Mouse (Mus musculus): ENCODE data around the gene Nhej1. TPM values are rescaled to one million over a fixed set of nuclear protein-coding genes. Genes with fewer than 3 reads are reported as not detected.

The Nhej1 gene
- total RNA-seq, 4 experiments from 2014 or later = 1.7 to 2.7 (median 2.1) TPM

DNA sequence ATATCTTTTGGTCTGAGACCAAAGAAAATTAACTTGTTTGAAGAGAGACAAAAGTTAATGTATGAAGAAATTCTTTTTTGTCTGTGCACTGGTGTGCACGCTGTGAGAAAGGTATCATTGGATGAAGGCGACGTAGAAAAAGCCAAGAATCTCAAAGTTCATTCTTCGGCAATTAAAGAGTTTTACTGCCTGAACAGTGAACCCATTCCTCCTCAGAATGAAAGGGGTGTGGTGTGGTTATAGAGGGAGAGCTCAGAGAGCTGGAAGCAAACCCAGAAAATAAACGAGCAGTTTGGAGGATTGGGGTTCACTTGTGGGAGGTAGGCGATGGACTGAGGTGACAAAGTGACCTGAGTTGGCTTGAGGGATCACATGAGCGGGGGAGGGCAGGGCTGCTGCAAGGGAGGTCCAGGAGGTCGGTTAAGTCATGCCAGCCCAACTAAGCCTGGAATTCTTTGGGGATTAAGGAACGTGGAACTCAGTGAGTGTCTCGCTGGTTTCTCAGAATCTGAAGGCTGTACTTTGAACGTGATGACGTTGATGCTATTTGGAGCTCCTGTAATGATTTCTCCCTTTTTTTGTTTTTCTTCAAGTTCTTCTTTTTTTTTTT lies 188.7 kb downstream of the Nhej1 start:
- no peak for DNase-seq (ENCODE audit: low spot score in 2 of 2)

DNA sequence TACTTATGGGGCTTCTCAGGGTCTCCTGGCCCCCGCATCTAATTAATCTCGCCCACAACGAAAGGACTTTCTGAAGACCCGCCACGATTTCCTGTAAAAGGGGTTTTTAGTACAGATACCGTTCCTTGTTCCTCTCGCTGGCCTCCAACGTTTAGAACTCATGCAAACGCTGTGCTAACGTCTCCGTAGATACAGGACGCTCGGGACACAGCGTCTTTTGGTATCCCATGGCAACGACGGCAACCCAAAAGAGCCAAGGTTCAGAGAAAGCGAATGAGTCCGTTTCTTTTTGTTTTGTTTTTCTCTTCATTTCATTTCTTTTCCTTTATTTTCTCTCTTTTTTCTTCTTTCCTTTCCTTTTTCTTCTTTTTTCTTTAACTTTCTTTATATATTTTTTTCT lies 189.6 kb downstream of the Nhej1 start, which contains the start of gene Cfap65:
Cfap65 (minus strand) TSS at position 198 of the 400 bp plus-strand sequence.
- peak; percentile 41 to 68 for DNase-seq (ENCODE audit: low spot score in 2 of 2)

DNA sequence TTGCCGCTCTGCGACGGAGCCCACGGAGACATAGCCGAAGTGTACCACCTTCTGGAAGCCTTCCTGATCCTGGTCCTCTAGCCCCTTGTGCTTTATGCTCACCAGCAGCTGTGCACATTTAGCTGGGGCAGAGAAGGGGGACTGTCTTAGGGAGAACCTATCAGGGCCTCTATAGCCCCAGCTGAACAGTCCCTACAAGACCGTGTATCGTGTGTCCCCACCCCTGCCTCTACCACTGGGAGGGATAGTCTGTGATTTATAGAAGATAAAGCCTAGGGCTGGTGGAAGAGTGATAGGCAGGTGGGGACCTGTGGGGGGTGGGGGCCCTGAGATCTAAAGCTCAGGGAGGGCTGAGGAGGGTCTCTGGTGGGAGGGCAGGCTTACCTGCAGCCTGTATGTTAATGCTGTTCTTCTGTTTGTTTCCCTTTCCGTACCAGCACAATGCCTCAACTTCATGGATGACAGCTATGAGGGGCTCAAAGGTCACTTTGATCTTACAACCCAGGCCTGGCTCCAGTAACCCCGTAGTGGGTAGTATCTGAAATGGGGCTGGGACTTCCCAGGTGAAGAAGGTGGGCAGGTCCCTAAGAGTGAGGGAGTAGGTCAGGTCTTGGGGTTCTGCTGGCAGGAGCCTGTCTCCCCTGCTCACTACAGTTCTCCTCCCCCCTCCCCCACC lies 197.2 kb downstream of the Nhej1 start:
- no peak for DNase-seq (ENCODE audit: low spot score in 2 of 2)

DNA sequence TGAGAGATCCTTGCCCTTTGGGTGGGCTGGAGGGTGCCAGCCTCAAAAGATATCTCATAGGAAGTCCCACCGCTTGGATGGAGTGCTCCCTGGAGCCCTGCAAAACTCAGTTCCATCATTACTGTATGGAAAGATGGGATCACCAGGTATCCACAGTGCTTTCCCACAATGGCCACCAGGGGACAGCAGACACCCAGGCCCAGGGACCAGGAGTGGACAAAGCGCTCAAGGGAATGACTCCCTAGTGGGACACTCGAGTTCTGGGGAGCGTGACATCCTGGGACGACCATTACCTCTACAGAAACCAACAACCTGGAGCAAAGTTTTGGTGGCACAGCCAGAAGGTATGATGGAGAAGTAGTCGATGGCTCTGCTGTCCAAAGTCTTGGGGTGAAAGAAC lies 198.3 kb downstream of the Nhej1 start:
- DNase-seq (ENCODE audit: low spot score in 2 of 2) = peak in 1 of 2 experiments; percentile 44

DNA sequence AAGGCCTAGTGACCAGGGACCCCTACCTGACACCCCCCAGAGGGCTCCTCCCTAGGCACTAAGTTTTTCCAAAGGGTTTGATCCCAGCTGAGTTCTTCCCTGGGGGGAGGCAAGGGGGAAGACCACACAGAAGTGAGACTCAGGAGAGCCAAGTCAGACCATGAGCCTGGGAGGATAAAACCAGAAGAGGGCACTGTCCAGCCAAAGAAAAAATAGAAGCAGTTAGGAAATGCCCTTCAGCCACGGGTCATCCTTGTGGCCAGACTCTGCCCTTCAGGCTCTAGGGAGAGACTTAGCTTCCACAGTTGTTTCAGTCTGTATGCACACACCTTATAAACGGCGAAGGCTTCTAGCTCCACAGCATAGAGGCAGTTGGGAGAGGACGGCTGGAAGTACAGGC lies 200.5 kb downstream of the Nhej1 start:
- no peak for DNase-seq (ENCODE audit: low spot score in 2 of 2)

Other genes starting within 250 kb of the Nhej1 start
- gene Fev, start 239.8 kb downstream of the Nhej1 start, total RNA-seq (2022) = not detected
- gene Cryba2, start 232.1 kb downstream of the Nhej1 start, total RNA-seq (2022) = under 1 TPM in 2 of 4 experiments, not detected in 2; 0.74 to 0.82 TPM
- gene Cfap65, start 189.6 kb downstream of the Nhej1 start, total RNA-seq (2022) = 1 to 10 TPM; 3.3 to 4.6 (median 3.6) TPM
- gene Ihh, start 173.5 kb downstream of the Nhej1 start, total RNA-seq (2022) = under 1 TPM in 3 of 4 experiments, not detected in 1; 0.20 to 0.37 (median 0.32) TPM
- under 1 TPM in 3 of 4 experiments, not detected in 1; 0.22 to 0.45 (median 0.35) TPM for gene Slc23a3, start 8.7 kb upstream of the Nhej1 start, total RNA-seq (2022)
- gene Cnppd1, start 17.5 kb upstream of the Nhej1 start, total RNA-seq (2022) = 10 to 100 TPM; 33.6 to 36.1 (median 35.3) TPM
- gene Retreg2, start 17.6 kb upstream of the Nhej1 start, total RNA-seq (2022) = 100 to 1,000 TPM; 167 to 182 (median 171) TPM
- 10 to 100 TPM; 26.5 to 37.4 (median 32.4) TPM for gene Zfand2b, start 43.4 kb upstream of the Nhej1 start, total RNA-seq (2022)
- 10 to 100 TPM; 23.6 to 32.0 (median 26.2) TPM for gene Abcb6, start 55.2 kb upstream of the Nhej1 start, total RNA-seq (2022)
- 10 to 100 TPM; 25.5 to 38.5 (median 31.3) TPM for gene Ankzf1, start 67.0 kb upstream of the Nhej1 start, total RNA-seq (2022)
- gene Atg9a, start 67.0 kb upstream of the Nhej1 start, total RNA-seq (2022) = 100 to 1,000 TPM in 2 of 4 experiments, 10 to 100 TPM in 2; 97.6 to 119 (median 105) TPM
- gene Glb1l, start 85.6 kb upstream of the Nhej1 start, total RNA-seq (2022) = 10 to 100 TPM; 14.1 to 22.4 (median 18.5) TPM
- gene Stk16, start 85.6 kb upstream of the Nhej1 start, total RNA-seq (2022) = 10 to 100 TPM; 78.7 to 88.5 (median 84.5) TPM
- 100 to 1,000 TPM; 488 to 539 (median 494) TPM for gene Tuba4a, start 94.7 kb upstream of the Nhej1 start, total RNA-seq (2022)
- gene A630095N17Rik, start 106.9 kb upstream of the Nhej1 start, total RNA-seq (2022) = not detected
- 100 to 1,000 TPM in 1 of 4 experiments, 10 to 100 TPM in 3; 83.1 to 108 (median 93.1) TPM for gene Dnajb2, start 111.2 kb upstream of the Nhej1 start, total RNA-seq (2022)
- 100 to 1,000 TPM; 360 to 457 (median 395) TPM for gene Ptprn, start 139.3 kb upstream of the Nhej1 start, total RNA-seq (2022)
- 100 to 1,000 TPM; 102 to 169 (median 125) TPM for gene Resp18, start 153.2 kb upstream of the Nhej1 start, total RNA-seq (2022)
- 10 to 100 TPM; 41.2 to 49.8 (median 45.4) TPM for gene Dnpep, start 192.8 kb upstream of the Nhej1 start, total RNA-seq (2022)
- gene Des, start 235.1 kb upstream of the Nhej1 start, total RNA-seq (2022) = 1 to 10 TPM in 3 of 4 experiments, under 1 TPM in 1; 0.60 to 1.9 (median 1.5) TPM

All from layer of hippocampus, adult 8-10 months (tissue).